Mouse (Mus musculus): ENCODE measurements around the gene Abca4. TPM values are rescaled to one million over a fixed set of nuclear protein-coding genes. Genes with fewer than 3 reads are reported as not detected.

Gene Abca4
- polyA plus RNA-seq, 1 experiment from 2014 or later: 2.5 TPM

- Histone ChIP-seq H3K27me3 (peaks cover 4% of the 10 kb centered on the region; the same call in 1 of the 2 replicates), H3K36me3 (no peaks in the 10 kb centered on the region), H3K9me3 (no peaks in the 10 kb centered on the region), H3K4me3 (no peak overlapping the region), H3K9ac (replicated peaks) (no peak overlapping the region), H3K4me2 (replicated peaks) (no peak overlapping the region), H3K4me1 (0 out of 2 replicates have a peak, but pooled peaks cover 9% of the 10 kb centered on the region), H3K27ac (replicated peaks) (0 out of 2 replicates have a peak overlapping the region, but pooled peaks have one; percentile 6)
- no peak for ATAC-seq (ENCODE audit: low FRiP score, low read depth)
- WGBS: 82% methylated on average over 7 of the region's 7 CpGs
Observed at GRCm38 (mm10) chr3:122120217-122120616, 76.0 kb downstream of the Abca4 start.

- Histone ChIP-seq H3K9ac (replicated peaks) (no peak overlapping the region), H3K36me3 (no peaks in the 10 kb centered on the region), H3K4me3 (peak overlapping the region; percentile 14; the same call in 1 of the 2 replicates), H3K27me3 (peaks cover 4% of the 10 kb centered on the region; the same call in 1 of the 2 replicates), H3K27ac (replicated peaks) (no peak overlapping the region), H3K4me1 (0 out of 2 replicates have a peak, but pooled peaks cover 9% of the 10 kb centered on the region), H3K9me3 (no peaks in the 10 kb centered on the region), H3K4me2 (replicated peaks) (peak overlapping the region; percentile 39)
- peak; percentile 90 for ATAC-seq (ENCODE audit: low FRiP score, low read depth)
- WGBS: 15% methylated on average over 17 of the region's 17 CpGs
Observed at GRCm38 (mm10) chr3:122122127-122122663, 78.0 kb downstream of the Abca4 start.

GRCm38 (mm10) chr3:122122838-122123237 is 78.6 kb downstream of the Abca4 start:
- WGBS: 83% methylated on average over 8 of the region's 8 CpGs
- ATAC-seq (ENCODE audit: low FRiP score, low read depth): no peak
- H3K4me2 ChIP-seq (replicated peaks): no peak overlapping the region

GRCm38 (mm10) chr3:122128999-122129493 is 84.8 kb downstream of the Abca4 start:
- no peak overlapping the region for H3K4me3 ChIP-seq
- no peaks in the 10 kb centered on the region for H3K36me3 ChIP-seq
- H3K4me2 ChIP-seq (replicated peaks): peak overlapping the region; percentile 24
- H3K9ac ChIP-seq (replicated peaks): no peak overlapping the region
- 47% methylated on average over 17 of the region's 17 CpGs for WGBS
- H3K27me3 ChIP-seq: no peaks in the 10 kb centered on the region
- ATAC-seq (ENCODE audit: low FRiP score, low read depth): peak; percentile 59; the same call in 1 of the 2 replicates
- H3K4me1 ChIP-seq: peaks cover 12% of the 10 kb centered on the region
- H3K27ac ChIP-seq (replicated peaks): no peak overlapping the region
- H3K9me3 ChIP-seq: no peaks in the 10 kb centered on the region

More at GRCm38 (mm10) chr3:122122838-122123237, 78.6 kb downstream of the Abca4 start:
- H3K9ac ChIP-seq (replicated peaks): no peak overlapping the region
- no peaks in the 10 kb centered on the region for H3K36me3 ChIP-seq
- H3K27me3 ChIP-seq: peaks cover 4% of the 10 kb centered on the region; the same call in 1 of the 2 replicates
- H3K27ac ChIP-seq (replicated peaks): no peak overlapping the region
- no peak overlapping the region for H3K4me3 ChIP-seq
- H3K4me1 ChIP-seq: 0 out of 2 replicates have a peak, but pooled peaks cover 9% of the 10 kb centered on the region
- H3K9me3 ChIP-seq: no peaks in the 10 kb centered on the region

GRCm38 (mm10) chr3:122130771-122131170 is 86.5 kb downstream of the Abca4 start:
- H3K27me3 ChIP-seq: no peaks in the 10 kb centered on the region
- no peak overlapping the region for H3K9ac ChIP-seq (replicated peaks)
- no peaks in the 10 kb centered on the region for H3K36me3 ChIP-seq
- peaks cover 12% of the 10 kb centered on the region for H3K4me1 ChIP-seq
- 67% methylated on average over 4 of the region's 4 CpGs for WGBS
- H3K9me3 ChIP-seq: no peaks in the 10 kb centered on the region
- no peak for ATAC-seq (ENCODE audit: low FRiP score, low read depth)
- H3K4me2 ChIP-seq (replicated peaks): no peak overlapping the region
- no peak overlapping the region for H3K27ac ChIP-seq (replicated peaks)
- no peak overlapping the region for H3K4me3 ChIP-seq

- no peak overlapping the region for H3K27ac ChIP-seq (replicated peaks)
- no peaks in the 10 kb centered on the region for H3K36me3 ChIP-seq
- 75% methylated on average over 3 of the region's 3 CpGs for WGBS
- no peak overlapping the region for H3K4me2 ChIP-seq (replicated peaks)
- H3K27me3 ChIP-seq: no peaks in the 10 kb centered on the region
- H3K9ac ChIP-seq (replicated peaks): no peak overlapping the region
- no peaks in the 10 kb centered on the region for H3K9me3 ChIP-seq
- H3K4me1 ChIP-seq: peaks cover 12% of the 10 kb centered on the region
- ATAC-seq (ENCODE audit: low FRiP score, low read depth): no peak
- no peak overlapping the region for H3K4me3 ChIP-seq
Observed at GRCm38 (mm10) chr3:122131633-122132032, 87.4 kb downstream of the Abca4 start.

- no peaks in the 10 kb centered on the region for H3K36me3 ChIP-seq
- 85% methylated on average over 5 of the region's 5 CpGs for WGBS
Observed at GRCm38 (mm10) chr3:122133255-122133654, 89.0 kb downstream of the Abca4 start.

GRCm38 (mm10) chr3:122133840-122134239 is 89.6 kb downstream of the Abca4 start:
- 84% methylated on average over 6 of the region's 6 CpGs for WGBS
- Histone ChIP-seq H3K36me3 (no peaks in the 10 kb centered on the region), H3K9ac (replicated peaks) (no peak overlapping the region), H3K4me2 (replicated peaks) (no peak overlapping the region), H3K4me1 (peaks cover 7% of the 10 kb centered on the region), H3K4me3 (no peak overlapping the region), H3K27me3 (0 out of 2 replicates have a peak, but pooled peaks cover 3% of the 10 kb centered on the region), H3K27ac (replicated peaks) (no peak overlapping the region), H3K9me3 (no peaks in the 10 kb centered on the region)
- ATAC-seq (ENCODE audit: low FRiP score, low read depth): no peak

More at GRCm38 (mm10) chr3:122133255-122133654, 89.0 kb downstream of the Abca4 start:
- Histone ChIP-seq H3K4me2 (replicated peaks) (no peak overlapping the region), H3K4me1 (peaks cover 12% of the 10 kb centered on the region), H3K27ac (replicated peaks) (no peak overlapping the region), H3K27me3 (0 out of 2 replicates have a peak, but pooled peaks cover 1% of the 10 kb centered on the region), H3K9me3 (no peaks in the 10 kb centered on the region), H3K9ac (replicated peaks) (no peak overlapping the region), H3K4me3 (no peak overlapping the region)
- no peak for ATAC-seq (ENCODE audit: low FRiP score, low read depth)

GRCm38 (mm10) chr3:122140589-122141400 is 96.6 kb downstream of the Abca4 start:
- Histone ChIP-seq H3K4me3 (no peak overlapping the region), H3K27ac (replicated peaks) (no peak overlapping the region), H3K4me2 (replicated peaks) (no peak overlapping the region), H3K36me3 (no peaks in the 10 kb centered on the region), H3K9me3 (no peaks in the 10 kb centered on the region), H3K9ac (replicated peaks) (no peak overlapping the region), H3K4me1 (no peaks in the 10 kb centered on the region), H3K27me3 (peaks cover 19% of the 10 kb centered on the region)
- ATAC-seq (ENCODE audit: low FRiP score, low read depth): peak; percentile 62; the same call in 1 of the 2 replicates
- 66% methylated on average over 18 of the region's 18 CpGs for WGBS

- peaks cover 19% of the 10 kb centered on the region for H3K27me3 ChIP-seq
- ATAC-seq (ENCODE audit: low FRiP score, low read depth): no peak
Observed at GRCm38 (mm10) chr3:122142256-122142922, 98.1 kb downstream of the Abca4 start.

GRCm38 (mm10) chr3:122143432-122143831 is 99.2 kb downstream of the Abca4 start:
- H3K4me3 ChIP-seq: no peak overlapping the region
- H3K27ac ChIP-seq (replicated peaks): no peak overlapping the region
- H3K9me3 ChIP-seq: no peaks in the 10 kb centered on the region
- H3K36me3 ChIP-seq: no peaks in the 10 kb centered on the region
- WGBS: 83% methylated on average over 3 of the region's 3 CpGs
- no peaks in the 10 kb centered on the region for H3K4me1 ChIP-seq
- no peak overlapping the region for H3K4me2 ChIP-seq (replicated peaks)
- H3K9ac ChIP-seq (replicated peaks): no peak overlapping the region
- H3K27me3 ChIP-seq: peaks cover 16% of the 10 kb centered on the region
- no peak for ATAC-seq (ENCODE audit: low FRiP score, low read depth)

More at GRCm38 (mm10) chr3:122142256-122142922, 98.1 kb downstream of the Abca4 start:
- 85% methylated on average over 9 of the region's 9 CpGs for WGBS
- H3K4me1 ChIP-seq: no peaks in the 10 kb centered on the region
- no peak overlapping the region for H3K27ac ChIP-seq (replicated peaks)
- no peak overlapping the region for H3K4me2 ChIP-seq (replicated peaks)
- H3K36me3 ChIP-seq: no peaks in the 10 kb centered on the region
- H3K9me3 ChIP-seq: no peaks in the 10 kb centered on the region
- H3K9ac ChIP-seq (replicated peaks): 0 out of 2 replicates have a peak overlapping the region, but pooled peaks have one; percentile 15
- no peak overlapping the region for H3K4me3 ChIP-seq

Measured in midbrain, embryonic 12.5 days (tissue).